Mouse (Mus musculus) bone marrow macrophage, adult 2 months (primary cell): Measurements from ENCODE around the gene Fam76b. TPM values are rescaled to one million over a fixed set of nuclear protein-coding genes. Genes with fewer than 3 reads are reported as not detected.

Source experiments
- H3K27ac ChIP-seq: 2 replicates; pipeline ENCODE4 v1.5.1; 2012; ENCODE audit warnings: low read depth, low read length; ENCODE audit not compliant: insufficient read depth
- H3K4me1 ChIP-seq: 2 replicates; pipeline ENCODE4 v1.6.1; 2012; ENCODE audit warnings: low read length; ENCODE audit not compliant: control insufficient read depth, insufficient read depth
- H3K4me3 ChIP-seq: 2 replicates; pipeline ENCODE4 v1.5.1; 2012; ENCODE audit warnings: mild to moderate bottlenecking, low read length, moderate library complexity; ENCODE audit not compliant: insufficient read depth
- CTCF ChIP-seq: IDR thresholded peaks from 2 replicates; pipeline ENCODE4 v1.5.1; 2012; ENCODE audit warnings: low read depth, mild to moderate bottlenecking, low read length, moderate library complexity
- POLR2A ChIP-seq: IDR thresholded peaks from 2 replicates; pipeline ENCODE4 v1.6.1; 2012; ENCODE audit warnings: mild to moderate bottlenecking, low read depth, low read length, borderline replicate concordance
- polyA plus RNA-seq: library from polyadenylated mRNA; stranded (reverse); fragments of >200 nt; gene quantifications from 2 replicates; pipeline ENCODE4 v1.2.4, GENCODE M21; 2012; ENCODE audit not compliant: missing spikeins, insufficient read depth, insufficient read length

The Fam76b gene
- polyA plus RNA-seq, 1 experiment, result 58.7 TPM

- Histone ChIP-seq H3K4me3 (no peak overlapping the region), H3K4me1 (no peaks in the 10 kb centered on the region), H3K27ac (no peak overlapping the region)
- TF ChIP-seq POLR2A, result no peak
- TF ChIP-seq CTCF, result no peak
Observed at GRCm38 (mm10) chr9:13893044-13893443, 65.5 kb downstream of the Fam76b start.

GRCm38 (mm10) chr9:13894491-13894890 lies 67.0 kb downstream of the Fam76b start:
- Histone ChIP-seq H3K4me1 (no peaks in the 10 kb centered on the region), H3K27ac (no peak overlapping the region), H3K4me3 (no peak overlapping the region)
- TF ChIP-seq CTCF, result no peak
- no peak for TF ChIP-seq POLR2A

- Histone ChIP-seq H3K4me1 (no peaks in the 10 kb centered on the region), H3K27ac (no peak overlapping the region), H3K4me3 (no peak overlapping the region)
- no peak for TF ChIP-seq CTCF
- TF ChIP-seq POLR2A, result no peak
Observed at GRCm38 (mm10) chr9:13894936-13895335, 67.4 kb downstream of the Fam76b start.

GRCm38 (mm10) chr9:13896055-13896454 lies 68.5 kb downstream of the Fam76b start:
- TF ChIP-seq POLR2A (no peak), CTCF (no peak)
- Histone ChIP-seq H3K27ac (no peak overlapping the region), H3K4me3 (no peak overlapping the region), H3K4me1 (no peaks in the 10 kb centered on the region)

- H3K4me1 ChIP-seq, result no peaks in the 10 kb centered on the region
- no peak overlapping the region for H3K27ac ChIP-seq
- no peak for TF ChIP-seq POLR2A
- TF ChIP-seq CTCF, result no peak
- no peak overlapping the region for H3K4me3 ChIP-seq
Observed at GRCm38 (mm10) chr9:13898510-13899305, 71.2 kb downstream of the Fam76b start.

- Histone ChIP-seq H3K4me3 (no peak overlapping the region), H3K4me1 (no peaks in the 10 kb centered on the region), H3K27ac (no peak overlapping the region)
- TF ChIP-seq POLR2A (no peak), CTCF (no peak)
Observed at GRCm38 (mm10) chr9:13902030-13902429, 74.5 kb downstream of the Fam76b start.

GRCm38 (mm10) chr9:13904091-13904779 lies 76.7 kb downstream of the Fam76b start:
- H3K4me3 ChIP-seq, result no peak overlapping the region
- H3K4me1 ChIP-seq, result no peaks in the 10 kb centered on the region
- TF ChIP-seq POLR2A (no peak), CTCF (no peak)
- no peak overlapping the region for H3K27ac ChIP-seq

Other genes with a start within 250 kb of the Fam76b start
- 33.6 and 35.9 TPM in 2 replicates for gene Mtmr2, start 79.3 kb upstream of the Fam76b start, polyA plus RNA-seq
- 44.3 and 49.0 TPM in 2 replicates for gene Cep57, start 609 bp upstream of the Fam76b start, polyA plus RNA-seq